Mouse (Mus musculus): Measurements from ENCODE around the gene Lta.

The Lta gene

DNA sequence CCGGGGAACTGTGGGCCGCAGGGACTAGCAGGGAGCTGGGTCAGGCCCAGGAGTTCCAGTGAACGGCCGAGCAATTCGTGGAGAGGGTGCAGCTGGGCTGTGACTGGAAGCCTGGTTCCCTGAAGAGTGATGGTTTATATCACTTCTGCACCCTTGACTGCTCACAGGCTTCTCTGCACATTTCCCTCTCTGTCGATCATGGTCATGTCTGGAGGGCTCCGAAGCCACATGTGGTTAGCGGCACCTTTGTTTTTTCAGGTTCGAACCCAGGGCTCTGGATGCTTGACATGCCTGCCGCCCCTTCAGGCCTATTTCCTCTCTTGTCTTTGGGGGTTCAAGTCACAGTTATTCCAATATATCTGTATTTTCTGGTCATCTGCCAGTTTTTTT lies 224 bp upstream of the Lta start:
- no peak for DNase-seq

DNA sequence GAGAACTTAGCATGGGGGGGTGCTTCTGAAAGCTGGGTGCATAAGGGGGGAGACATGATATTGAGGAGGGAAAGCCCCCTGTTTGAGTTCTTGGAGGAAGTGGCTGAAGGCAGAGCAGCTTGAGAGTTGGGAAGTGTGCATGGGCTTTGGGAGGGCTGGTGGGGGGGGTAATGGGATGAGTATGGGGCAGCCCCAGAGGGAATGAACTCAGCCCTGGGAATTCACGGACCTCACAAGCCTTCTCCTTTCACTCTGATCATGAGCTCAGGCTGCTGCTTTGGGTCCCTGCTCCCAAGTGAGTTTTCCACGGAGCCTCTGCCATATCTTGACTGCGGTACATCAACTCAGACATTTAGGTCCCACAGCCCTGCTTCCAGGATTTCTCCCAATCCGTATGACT lies 2.7 kb downstream of the Lta start:
- no peak for DNase-seq

DNA sequence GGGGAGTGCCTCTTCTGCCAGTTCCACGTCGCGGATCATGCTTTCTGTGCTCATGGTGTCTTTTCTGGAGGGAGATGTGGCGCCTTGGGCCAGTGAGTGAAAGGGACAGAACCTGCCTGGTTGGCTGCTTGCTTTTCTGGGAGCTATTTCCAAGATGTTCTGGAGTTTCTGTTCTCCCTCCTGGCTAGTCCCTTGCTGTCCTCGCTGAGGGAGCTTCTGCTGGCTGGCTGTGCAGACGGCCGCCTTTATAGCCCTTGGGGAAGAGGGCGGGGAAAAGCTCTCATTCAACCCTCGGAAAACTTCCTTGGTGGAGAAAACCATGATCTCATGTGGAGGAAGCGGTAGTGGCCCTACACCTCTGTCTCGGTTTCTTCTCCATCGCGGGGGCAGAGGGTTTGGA lies 3.4 kb downstream of the Lta start, which contains the start of gene Tnf:
Gene Tnf, minus strand, starts transcription at position 221 of the 400 bp plus-strand sequence.
- DNase-seq: no peak

DNA sequence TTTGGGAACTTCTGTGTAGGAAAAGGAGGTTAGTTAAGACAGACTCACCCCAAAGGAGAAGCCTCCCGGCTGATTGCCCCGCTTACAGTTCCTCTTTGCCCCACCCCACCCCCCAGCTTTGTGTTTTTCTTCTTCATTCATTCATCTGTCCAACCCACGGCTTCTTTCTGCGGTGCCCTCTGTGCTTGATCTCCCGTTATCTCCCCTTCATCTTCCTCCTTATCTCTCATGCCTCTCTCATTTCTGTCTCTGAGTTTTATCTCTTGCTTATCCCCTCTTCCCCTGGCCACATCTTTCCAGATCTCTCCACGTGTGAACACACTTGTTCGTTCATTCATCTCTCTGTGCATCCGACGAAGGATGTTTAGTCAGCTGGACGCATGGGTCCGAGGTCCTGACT lies 4.0 kb downstream of the Lta start:
- DNase-seq: no peak

DNA sequence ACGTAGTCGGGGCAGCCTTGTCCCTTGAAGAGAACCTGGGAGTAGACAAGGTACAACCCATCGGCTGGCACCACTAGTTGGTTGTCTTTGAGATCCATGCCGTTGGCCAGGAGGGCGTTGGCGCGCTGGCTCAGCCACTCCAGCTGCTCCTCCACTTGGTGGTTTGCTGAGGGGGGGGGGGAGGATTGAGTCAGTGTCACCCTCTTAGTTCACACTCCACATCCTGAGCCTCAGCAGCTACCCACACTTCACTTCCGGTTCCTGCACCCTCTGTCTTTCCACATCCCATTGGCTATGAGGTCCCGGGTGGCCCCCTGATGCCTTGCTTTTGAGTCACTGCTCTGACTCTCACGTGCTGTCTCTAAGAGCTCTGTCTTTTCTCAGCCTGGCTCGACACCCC lies 4.8 kb downstream of the Lta start:
- DNase-seq: no peak

DNA sequence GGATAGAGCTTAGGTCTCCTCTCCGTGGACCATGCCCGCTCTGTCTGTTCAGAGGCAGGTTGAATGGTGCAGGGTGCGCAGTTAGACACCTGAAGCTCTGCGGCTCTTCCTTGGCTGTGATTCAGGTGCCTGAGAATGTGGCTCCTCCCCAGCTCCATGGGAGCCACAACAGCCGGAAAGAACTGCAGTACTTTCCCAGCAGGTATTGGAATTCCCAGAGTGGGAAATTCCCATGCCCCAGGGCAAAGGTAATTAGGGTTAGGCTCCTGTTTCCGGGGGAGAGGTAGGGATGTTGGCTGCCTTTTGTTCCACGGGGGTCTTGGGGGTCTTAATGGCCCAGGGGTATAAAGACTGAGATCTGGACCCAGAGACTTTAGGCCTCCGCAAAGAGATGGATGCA lies 6.2 kb downstream of the Lta start:
- no peak for DNase-seq

DNA sequence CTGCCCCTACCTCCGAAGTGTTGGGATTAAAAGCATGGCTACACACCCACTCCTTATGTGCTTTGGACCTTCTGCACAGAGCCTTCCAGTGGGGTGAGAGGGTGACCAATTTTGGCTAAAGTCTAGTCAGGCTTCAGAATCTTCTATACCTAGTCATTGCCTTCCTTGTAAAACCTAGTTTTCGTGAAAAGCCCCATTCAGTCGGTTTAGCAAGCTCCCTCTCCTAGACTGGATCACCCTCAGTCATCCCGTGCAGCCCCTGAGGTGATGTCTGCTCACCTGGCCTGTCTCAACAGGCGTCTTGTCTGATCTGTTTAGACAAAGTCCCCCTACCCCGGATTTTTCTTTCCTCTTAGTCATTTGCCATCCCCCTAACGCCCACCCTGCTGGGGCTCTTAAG lies 7.1 kb downstream of the Lta start:
- DNase-seq: no peak

DNA sequence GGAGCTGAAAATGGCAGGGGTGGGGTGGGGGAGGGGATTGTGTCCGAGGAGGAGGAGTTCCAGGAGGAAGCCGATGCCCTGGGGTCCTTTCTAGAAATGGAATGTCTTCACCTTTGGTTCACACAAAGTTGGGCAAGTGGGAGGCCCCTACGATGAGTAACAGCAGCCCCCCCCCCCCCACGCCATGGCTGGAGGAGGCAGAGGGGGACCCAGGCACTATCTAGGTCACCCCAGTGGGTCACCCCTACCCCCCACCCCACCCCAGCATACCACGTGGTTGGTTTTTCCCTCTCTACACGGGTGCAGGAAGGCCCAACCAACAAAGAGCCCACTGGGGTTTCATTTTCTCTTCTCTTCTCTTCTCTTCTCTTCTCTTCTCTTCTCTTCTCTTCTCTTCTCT lies 8.0 kb downstream of the Lta start:
- no peak for DNase-seq

DNA sequence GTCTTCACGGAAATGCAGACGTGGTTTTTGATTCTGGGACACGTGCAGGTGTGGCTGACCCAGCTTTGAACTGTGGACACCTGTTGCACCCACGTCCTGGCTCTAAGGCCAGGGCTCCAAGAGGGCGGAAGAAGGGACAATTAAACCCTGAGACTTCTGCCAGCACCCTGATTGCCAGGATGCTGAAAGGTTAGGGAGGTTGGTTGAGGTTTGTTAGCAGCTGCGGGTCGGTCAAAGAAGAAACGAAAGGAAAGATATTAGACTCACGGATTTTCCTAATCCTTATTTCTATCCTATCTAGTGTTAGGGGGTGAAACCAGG lies 8.9 kb downstream of the Lta start:
- peak in 1 of 2 experiments; percentile 17 for DNase-seq

DNA sequence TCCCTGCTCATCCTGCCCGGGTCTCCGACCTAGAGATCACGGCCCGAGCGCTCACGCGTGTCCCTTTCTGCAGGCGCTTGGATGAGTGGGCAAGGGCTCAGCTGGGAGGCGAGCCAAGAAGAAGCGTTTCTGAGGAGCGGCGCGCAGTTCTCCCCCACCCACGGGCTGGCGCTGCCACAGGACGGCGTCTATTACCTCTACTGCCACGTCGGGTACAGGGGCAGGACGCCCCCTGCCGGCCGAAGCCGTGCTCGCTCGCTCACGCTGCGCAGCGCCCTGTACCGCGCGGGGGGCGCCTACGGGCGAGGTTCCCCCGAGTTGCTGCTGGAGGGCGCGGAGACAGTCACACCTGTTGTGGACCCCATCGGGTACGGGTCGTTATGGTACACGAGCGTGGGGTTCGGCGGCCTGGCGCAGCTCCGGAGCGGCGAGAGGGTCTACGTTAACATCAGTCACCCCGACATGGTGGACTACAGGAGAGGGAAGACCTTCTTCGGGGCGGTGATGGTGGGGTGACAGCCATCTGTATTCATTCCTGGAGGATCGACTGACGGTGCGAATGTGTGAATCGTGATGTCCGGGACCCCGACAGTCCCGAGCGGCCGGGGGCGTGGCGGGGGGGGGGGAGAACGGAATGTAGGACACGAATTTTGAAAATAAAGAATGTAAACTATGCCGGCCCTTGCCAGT lies 9.4 kb downstream of the Lta start:
- DNase-seq: peak; percentile 68 to 77

DNA sequence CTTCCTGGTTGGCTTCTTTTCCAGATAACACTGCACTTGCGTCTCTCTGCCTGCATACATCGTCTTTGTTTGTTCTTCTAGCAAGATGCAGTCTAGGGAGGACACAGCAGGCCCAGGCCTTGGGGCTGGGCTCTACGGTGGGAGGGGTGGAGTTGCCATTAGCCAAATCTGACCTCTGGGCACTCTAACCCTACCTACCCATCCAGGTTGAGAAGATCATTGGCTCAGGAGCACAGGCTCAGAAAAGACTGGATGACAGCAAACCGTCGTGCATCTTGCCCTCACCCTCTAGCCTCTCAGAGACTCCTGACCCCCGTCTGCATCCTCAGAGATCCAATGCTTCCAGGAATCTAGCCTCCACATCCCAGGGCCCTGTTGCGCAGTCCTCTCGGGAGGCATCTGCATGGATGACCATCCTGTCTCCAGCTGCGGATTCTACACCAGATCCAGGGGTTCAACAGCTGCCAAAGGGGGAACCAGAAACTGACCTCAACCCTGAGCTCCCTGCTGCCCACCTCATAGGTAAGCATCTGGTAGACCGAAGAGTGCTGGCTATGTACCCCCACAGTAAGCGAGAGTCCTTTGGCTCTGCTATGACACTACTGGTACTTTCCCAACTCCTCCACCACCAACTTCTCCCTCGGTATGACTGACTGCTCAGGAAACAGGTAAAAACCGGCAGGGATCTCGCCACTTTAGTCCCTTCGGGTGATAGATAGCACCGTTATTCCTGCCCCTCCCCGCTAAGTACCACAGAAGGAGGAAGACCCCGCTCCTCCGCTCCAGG lies 10.1 kb downstream of the Lta start:
- DNase-seq: no peak

DNA sequence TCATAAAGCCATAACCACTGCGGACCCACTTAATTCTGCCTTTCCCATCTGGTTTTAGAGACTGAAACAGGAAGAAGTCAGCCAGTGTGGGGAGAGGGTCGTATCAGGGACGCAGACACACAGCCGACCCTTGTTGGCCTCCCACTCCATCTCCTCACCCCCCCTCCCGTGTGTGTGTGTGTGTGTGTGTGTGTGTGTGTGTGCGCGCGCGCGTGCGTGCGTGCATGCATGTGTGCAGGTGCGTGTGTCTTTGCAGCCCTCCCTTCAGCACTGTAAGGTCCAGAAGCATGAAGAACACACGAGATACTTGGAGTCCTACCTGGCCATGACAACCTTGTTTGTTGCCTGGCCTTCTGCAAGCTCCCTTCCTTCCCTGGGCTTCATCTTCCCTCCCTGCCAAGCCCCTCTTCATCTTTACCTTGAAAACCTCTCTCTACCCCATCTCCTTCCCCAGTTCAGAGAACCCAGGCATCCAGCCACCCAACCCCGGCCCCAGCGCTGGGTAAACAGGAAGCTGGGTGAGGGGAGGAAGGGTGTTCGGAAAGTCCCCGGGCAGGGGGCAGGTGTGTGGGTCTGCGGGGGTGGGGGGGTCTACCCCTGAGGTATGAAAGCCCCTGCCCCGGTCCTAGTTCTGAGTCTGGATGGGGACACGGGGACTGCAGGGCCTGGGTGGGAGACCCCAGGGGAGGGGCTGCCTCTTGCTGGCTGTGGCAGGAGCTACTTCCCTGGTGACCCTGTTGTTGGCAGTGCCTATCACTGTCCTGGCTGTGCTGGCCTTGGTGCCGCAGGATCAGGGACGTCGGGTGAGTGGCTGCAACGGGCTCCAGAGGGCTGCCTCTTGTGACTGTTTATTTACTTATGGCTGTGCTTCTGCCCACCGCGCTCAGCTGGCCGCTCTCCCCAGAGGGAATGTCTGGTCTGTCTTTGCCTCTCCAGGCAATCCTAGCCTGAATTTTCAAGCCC lies 11.0 kb downstream of the Lta start, which contains the start of gene Ltb:
Gene Ltb, plus strand, starts transcription at position 559 of the 963 bp plus-strand sequence.
- DNase-seq: no peak

DNA sequence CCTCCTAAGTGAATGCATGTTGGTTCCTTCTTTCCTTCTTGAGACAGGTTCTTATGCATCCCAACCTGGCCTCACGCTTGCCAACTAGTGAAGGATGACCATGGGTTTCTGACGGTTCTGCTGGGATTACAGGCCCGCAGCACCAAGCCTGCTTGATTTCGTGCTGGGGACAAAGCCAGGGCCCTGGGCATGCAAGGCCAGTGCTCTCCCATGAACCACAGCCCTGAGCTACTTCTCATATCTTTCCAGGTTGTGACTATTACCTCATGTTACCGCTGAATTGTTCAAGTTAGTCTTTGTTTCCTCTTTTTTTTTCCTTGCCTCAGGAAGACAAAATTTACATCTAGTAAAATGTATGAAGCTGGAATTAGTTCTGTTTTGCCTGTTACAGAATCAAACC lies 12.2 kb downstream of the Lta start:
- no peak for DNase-seq

DNA sequence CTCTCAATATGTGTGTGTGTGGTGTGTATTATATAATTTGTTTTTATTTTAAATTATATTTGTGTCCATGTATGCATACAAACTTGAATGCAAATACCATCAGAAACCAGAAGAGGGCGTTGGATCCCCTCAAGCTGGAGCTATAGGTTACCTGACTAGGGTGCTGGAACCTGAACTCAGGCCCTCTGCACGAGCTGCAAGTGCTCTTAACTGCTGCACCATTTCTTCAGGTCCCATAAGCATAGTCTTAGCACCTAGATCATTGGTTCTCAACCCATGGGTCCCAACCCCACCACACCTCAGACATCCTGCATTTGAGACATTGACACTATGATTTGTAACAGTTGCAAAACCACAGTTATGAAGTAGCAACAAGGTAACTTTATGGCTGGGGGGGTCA lies 13.4 kb downstream of the Lta start:
- no peak for DNase-seq

DNA sequence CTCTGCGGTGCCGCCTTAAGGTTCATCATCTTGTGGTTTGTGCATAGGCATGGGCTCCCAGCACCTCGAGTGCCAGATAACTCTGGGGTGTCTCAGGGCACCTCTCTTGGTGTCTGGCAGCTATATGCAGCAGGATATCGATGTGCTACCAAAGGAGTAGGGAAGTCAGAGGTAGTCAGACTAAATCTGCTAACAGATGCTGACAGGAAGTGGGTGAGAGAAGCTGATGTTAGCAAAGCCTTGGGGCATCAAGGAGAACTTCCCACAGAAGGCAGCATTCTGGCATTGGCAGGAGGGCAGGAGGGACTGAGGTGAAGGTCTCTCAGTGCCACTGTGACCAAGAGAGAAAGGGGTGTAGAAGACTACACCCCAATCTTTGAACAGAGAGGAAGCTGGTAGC lies 15.1 kb downstream of the Lta start:
- DNase-seq: no peak

DNA sequence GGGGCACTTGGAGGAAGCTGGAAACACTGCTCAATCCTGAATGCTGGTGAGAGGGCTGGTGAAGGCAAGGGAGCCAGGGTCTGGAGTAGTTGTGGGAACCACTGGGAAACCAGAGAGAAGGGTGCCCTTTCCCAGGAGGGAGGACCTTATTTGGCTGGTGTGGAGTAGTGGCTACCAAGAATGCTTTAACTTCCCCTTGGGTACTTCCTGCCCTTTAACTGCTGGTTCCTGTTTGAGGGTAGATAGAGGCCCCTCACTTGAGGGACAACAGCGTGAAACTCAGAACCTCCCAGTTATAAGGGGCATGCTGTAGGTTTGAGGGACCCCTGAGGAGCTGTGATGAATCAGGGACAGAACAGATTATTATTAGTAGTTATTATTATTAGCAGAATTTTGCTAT lies 16.0 kb downstream of the Lta start:
- no peak for DNase-seq

DNA sequence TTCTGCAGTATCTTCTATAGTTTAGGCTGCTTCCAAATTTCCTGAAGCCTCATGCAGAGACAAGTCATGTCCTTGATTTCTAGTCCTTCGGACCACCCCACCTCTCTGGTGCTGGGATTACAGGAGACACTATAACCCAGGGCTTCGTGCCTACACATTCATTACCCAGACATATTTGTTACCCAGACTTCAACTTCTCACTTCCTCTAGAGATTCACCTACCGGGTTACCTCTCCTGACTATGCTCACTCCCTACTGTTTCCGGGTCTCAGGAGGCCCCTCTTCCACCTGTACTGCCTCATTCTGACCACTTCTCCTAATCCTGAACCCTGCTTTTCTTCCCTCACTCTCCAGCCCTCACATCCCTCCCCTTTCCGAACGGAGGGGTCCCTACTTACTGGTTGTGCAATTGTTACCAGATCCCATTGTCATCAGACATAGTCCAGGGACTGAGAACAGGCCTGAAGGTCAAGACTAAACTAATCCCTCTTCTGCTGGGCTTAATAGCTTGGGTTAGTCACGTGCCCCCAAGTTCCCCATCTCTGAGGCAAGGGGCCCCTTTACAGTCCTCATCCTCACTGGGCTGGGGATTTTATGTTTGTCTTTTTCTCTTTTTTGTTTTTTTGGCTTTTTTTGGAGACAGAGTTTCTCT lies 17.1 kb downstream of the Lta start, which contains the start of gene Lst1:
Gene Lst1, minus strand, starts transcription at position 481 of the 652 bp plus-strand sequence.
- DNase-seq: no peak

DNA sequence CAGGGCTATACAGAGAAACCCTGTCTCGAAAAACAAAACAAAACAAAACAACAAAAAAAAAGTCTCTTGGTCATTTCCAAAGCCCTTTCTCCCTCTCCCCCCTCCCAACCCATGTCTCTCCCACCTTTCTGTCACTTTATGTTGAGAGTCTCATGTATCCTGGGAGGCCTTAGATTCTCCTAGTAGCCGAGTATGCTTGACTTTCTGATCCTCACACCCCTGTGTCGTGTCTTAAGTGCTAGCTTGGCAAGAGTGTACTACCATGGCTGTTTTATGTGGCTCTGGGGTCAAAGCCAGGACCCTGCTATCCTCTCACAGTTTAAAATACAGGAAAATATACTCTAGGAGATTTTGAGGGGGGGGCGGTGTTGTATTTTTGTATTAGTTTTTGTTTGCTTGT lies 17.8 kb downstream of the Lta start:
- DNase-seq: no peak

DNA sequence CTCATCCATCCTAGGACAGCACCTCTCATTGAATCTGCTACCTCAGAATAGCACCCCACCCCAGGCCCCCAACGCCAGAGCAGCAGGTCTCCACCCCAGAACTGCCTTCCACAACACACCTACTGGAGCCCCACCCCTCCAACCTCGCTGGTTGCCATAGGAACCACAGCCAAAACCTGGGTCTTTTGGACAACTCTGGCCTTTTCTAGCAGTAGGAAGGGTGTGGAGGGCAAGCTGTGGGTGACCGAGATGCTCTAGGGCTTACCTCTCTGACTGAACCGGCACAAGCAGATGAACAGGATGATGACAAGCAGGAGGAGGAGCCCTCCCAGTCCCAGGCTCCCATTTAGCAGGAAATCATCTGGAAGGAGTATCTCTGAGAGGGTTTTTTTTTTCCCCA lies 18.5 kb downstream of the Lta start:
- DNase-seq: no peak

DNA sequence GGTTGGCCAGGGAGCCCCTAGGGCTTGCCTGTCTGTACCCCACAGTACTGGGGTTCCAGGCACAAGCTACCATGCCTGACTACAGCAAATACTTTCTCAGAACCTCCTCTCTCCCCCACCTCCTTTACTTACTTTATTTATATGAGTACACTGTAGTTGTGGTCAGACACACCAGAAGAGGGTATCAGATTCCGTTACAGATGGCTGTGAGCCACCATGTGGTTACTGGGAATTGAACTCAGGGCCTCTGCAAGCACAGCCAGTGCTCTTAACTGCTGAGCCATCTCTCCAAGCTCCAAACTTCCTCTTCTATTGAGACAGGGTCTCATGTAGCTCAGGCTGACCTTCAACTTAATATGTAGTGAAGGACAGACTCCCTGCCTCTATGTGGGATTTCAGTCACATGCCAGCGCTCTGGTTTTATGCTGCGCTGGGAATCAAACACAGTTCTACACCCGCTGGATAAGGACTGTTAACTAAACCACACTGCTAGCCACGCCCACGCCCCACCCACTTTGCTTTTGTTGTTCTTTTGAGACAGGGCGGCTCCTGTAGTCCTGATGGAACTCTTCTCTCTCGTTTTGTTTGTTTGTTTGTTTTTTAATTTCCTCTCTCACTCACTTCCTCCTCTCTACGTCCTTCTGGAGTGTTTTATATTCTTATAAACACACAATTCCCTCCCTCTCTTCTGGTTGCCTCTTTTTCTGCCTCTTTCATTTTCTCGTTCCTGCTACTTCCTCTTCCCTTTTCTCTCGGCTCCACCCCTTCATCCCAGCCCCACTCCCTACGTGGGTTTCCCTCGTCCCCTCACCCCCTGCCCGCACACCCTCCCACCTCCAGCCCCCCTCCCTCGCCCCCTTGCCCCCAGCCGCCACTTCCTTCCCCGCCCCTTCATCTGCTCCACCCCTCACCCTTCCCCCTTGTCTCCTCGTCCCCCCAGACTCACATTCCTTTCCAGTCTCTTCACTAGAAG lies 19.2 kb downstream of the Lta start:
- DNase-seq: peak in 1 of 2 experiments; percentile 42

DNA sequence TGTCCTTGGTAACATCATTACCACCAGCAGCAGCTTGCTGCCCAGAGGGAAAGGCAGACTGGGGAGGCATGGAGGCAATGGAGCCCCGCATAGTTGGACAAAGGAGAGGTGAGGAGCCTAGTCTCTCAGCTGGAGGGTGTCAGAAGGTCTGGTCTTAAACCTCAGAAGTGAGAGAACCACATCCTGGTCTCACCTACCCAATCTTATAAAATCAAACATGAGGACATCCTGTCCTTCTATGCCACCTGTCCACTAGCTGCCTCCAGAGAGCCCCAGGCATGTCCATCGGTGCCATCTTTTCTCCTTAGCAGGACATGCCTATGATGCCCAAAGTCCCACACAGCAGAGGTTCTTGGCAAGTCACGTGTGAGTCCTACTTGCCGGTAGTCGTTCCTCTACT lies 25.1 kb downstream of the Lta start:
- no peak for DNase-seq

DNA sequence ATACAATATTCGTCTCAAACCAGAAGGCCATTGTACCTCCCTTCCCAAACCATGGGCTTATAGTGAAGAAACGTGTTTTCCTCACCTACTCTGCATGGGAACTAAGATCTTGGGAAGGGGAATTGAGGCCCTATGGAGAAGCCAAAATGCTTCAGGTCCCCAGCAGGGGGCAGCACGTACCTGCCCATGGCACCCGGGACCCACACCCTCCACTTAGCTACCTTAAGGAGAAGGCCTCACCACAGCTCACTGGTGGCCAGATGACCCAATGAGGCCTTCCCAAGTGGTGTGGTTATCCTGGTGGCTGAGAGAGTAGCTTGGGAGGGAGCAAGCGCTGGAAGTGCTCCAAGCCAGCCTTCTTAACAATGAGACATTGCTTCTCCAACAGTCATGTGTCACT lies 26.6 kb downstream of the Lta start:
- DNase-seq: peak; percentile 37 to 66

Data from cerebellum, postnatal 25 days (tissue).